Mouse (Mus musculus): ENCODE measurements around the gene St5. TPM values are rescaled to one million over a fixed set of nuclear protein-coding genes. Genes with fewer than 3 reads are reported as not detected.

Gene St5
- total and polyA plus RNA-seq, 3 experiments: 2.6 to 3.4 TPM; not detected in 1

GRCm38 (mm10) chr7:109540902-109541301 lies 162.5 kb downstream of the St5 start:
- Histone ChIP-seq H3K9ac (ENCODE audit: control insufficient read depth, low read depth, low read length, poor library complexity, severe bottlenecking) (no peak overlapping the region), H3K27ac (ENCODE audit: control insufficient read depth, low read depth, low read length) (no peak overlapping the region), H3K4me3 (ENCODE audit: control insufficient read depth in 1 of 2, insufficient read depth in 1 of 2, low read depth in 2 of 2, low read length in 2 of 2) (no peak overlapping the region), H3K36me3 (ENCODE audit: control insufficient read depth in 1 of 2, insufficient read depth in 2 of 2, low read length in 2 of 2) (no peaks in the 10 kb centered on the region), H3K27me3 (ENCODE audit: control insufficient read depth in 1 of 2, insufficient read depth in 2 of 2, low read length in 2 of 2) (no peaks in the 10 kb centered on the region), H3K4me1 (ENCODE audit: control insufficient read depth in 1 of 2, insufficient read depth in 2 of 2, low read length in 2 of 2) (no peaks in the 10 kb centered on the region), H3K9me3 (replicated peaks; ENCODE audit: insufficient read depth, low read length) (no peaks in the 10 kb centered on the region), H3K79me2 (ENCODE audit: control insufficient read depth, insufficient read depth, low read length, poor library complexity) (no peaks in the 10 kb centered on the region)
- TF ChIP-seq CTCF (IDR thresholded peaks at IDR 0.05 in 2 of 3, conservative IDR thresholded peaks at IDR 0.05 in 1 of 3; ENCODE audit: control insufficient read depth in 1 of 3, insufficient read depth in 1 of 3, low read depth in 2 of 3, low read length in 3 of 3, poor library complexity in 1 of 3, severe bottlenecking in 1 of 3) (no peak), ZNF384 (IDR thresholded peaks at IDR 0.05; ENCODE audit: low read depth, low read length) (no peak), RCOR1 (IDR thresholded peaks at IDR 0.05; ENCODE audit: low read depth, low read length) (no peak), UBTF (IDR thresholded peaks at IDR 0.05; ENCODE audit: borderline replicate concordance, insufficient read depth, low read depth, low read length) (no peak), HCFC1 (IDR thresholded peaks at IDR 0.05; ENCODE audit: low read depth, low read length) (no peak), TAL1 (IDR thresholded peaks at IDR 0.05; ENCODE audit: low read length) (no peak), ETS1 (IDR thresholded peaks at IDR 0.05; ENCODE audit: low read depth, low read length) (no peak), ELF1 (IDR thresholded peaks at IDR 0.05; ENCODE audit: low read depth, low read length) (no peak)
- no peak for DNase-seq (ENCODE audit: low read depth, low spot score)

- H3K36me3 ChIP-seq (ENCODE audit: control insufficient read depth in 1 of 2, insufficient read depth in 2 of 2, low read length in 2 of 2): no peaks in the 10 kb centered on the region
- no peak overlapping the region for H3K4me3 ChIP-seq (ENCODE audit: control insufficient read depth in 1 of 2, insufficient read depth in 1 of 2, low read depth in 2 of 2, low read length in 2 of 2)
- no peaks in the 10 kb centered on the region for H3K4me1 ChIP-seq (ENCODE audit: control insufficient read depth in 1 of 2, insufficient read depth in 2 of 2, low read length in 2 of 2)
- no peaks in the 10 kb centered on the region for H3K27me3 ChIP-seq (ENCODE audit: control insufficient read depth in 1 of 2, insufficient read depth in 2 of 2, low read length in 2 of 2)
- DNase-seq (ENCODE audit: low read depth, low spot score): no peak
- H3K27ac ChIP-seq (ENCODE audit: control insufficient read depth, low read depth, low read length): no peak overlapping the region
- H3K9me3 ChIP-seq (replicated peaks; ENCODE audit: insufficient read depth, low read length): no peaks in the 10 kb centered on the region
- no peaks in the 10 kb centered on the region for H3K79me2 ChIP-seq (ENCODE audit: control insufficient read depth, insufficient read depth, low read length, poor library complexity)
- no peak for TF ChIP-seq RAD21 (IDR thresholded peaks at IDR 0.05; ENCODE audit: low read depth, low read length)
- no peak for TF ChIP-seq POLR2A (IDR thresholded peaks at IDR 0.05; ENCODE audit: control insufficient read depth in 1 of 2, insufficient read depth in 1 of 2, low read depth in 1 of 2, low read length in 2 of 2, poor library complexity in 1 of 2)
- TF ChIP-seq BHLHE40 (IDR thresholded peaks at IDR 0.05; ENCODE audit: borderline replicate concordance, low read depth, low read length): no peak
- TF ChIP-seq SMC3 (IDR thresholded peaks at IDR 0.05; ENCODE audit: low read depth, low read length): no peak
- no peak for TF ChIP-seq GABPA (IDR thresholded peaks at IDR 0.05; ENCODE audit: low read depth, low read length)
- TF ChIP-seq POLR2AphosphoS2 (IDR thresholded peaks at IDR 0.05; ENCODE audit: low read length): no peak
- TF ChIP-seq MAX (IDR thresholded peaks at IDR 0.05; ENCODE audit: low read length): no peak
- TF ChIP-seq ETS1 (IDR thresholded peaks at IDR 0.05; ENCODE audit: low read depth, low read length): no peak
- TF ChIP-seq CHD2 (IDR thresholded peaks at IDR 0.05; ENCODE audit: low read length): no peak
- no peak for TF ChIP-seq KAT2A (conservative IDR thresholded peaks at IDR 0.05; ENCODE audit: low read depth, low read length)
- TF ChIP-seq GATA1 (IDR thresholded peaks at IDR 0.05; ENCODE audit: low read depth, low read length): no peak
- TF ChIP-seq CTCF (IDR thresholded peaks at IDR 0.05 in 2 of 3, conservative IDR thresholded peaks at IDR 0.05 in 1 of 3; ENCODE audit: control insufficient read depth in 1 of 3, insufficient read depth in 1 of 3, low read depth in 2 of 3, low read length in 3 of 3, poor library complexity in 1 of 3, severe bottlenecking in 1 of 3): no peak
- TF ChIP-seq E2F4 (IDR thresholded peaks at IDR 0.05; ENCODE audit: borderline replicate concordance, low read depth, low read length): no peak
- no peak for TF ChIP-seq USF2 (IDR thresholded peaks at IDR 0.05; ENCODE audit: borderline replicate concordance in 1 of 2, insufficient read depth in 1 of 2, low read depth in 1 of 2, low read length in 2 of 2)
- no peak for TF ChIP-seq ZNF384 (IDR thresholded peaks at IDR 0.05; ENCODE audit: low read depth, low read length)
- TF ChIP-seq POLR2AphosphoS5 (IDR thresholded peaks at IDR 0.05; ENCODE audit: borderline replicate concordance, low read depth, low read length): no peak
- TF ChIP-seq ZMIZ1 (IDR thresholded peaks at IDR 0.05; ENCODE audit: low read depth, low read length): no peak
- no peak overlapping the region for H3K9ac ChIP-seq (ENCODE audit: control insufficient read depth, low read depth, low read length, poor library complexity, severe bottlenecking)
Observed at GRCm38 (mm10) chr7:109536451-109536946, 166.9 kb downstream of the St5 start.
